Comparison of ENCODE assay signal across 22 mouse cellular contexts in the genomic region with DNA sequence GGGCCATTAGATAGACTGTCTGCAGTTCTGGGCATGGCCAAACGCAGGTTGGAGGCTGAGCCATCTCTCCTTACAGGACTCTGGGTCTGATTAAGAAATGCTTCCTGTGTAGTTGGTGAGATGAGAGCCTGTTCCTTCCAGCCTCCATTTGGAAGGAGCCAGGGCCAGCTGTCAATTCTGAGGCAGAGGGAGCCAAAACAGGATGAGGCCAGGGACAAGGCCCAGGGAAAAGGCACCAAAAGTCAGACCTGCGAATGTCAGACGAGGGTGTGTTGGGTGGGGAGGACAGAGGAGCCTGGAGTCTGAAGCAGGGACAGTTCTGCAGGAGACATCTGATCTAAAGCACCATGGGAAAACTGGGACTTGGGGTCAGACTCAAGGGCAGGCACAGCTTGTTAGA.
DNase-seq lines count a peak whose midpoint lies in the region; ATAC-seq lines count a peak whose summit lies in the region.
"Had no signal": no experiment of that assay in that cellular context is flagged by ENCODE, and none has a peak within 500 bp of the region (broad histone marks: within the 10 kb centered on the region; RNA-seq: fewer than 3 reads in every experiment).

No protein-coding gene starts in this region.

- ATAC-seq in cerebellum, adult (ENCODE audit: insufficient number of reproducible peaks, low FRiP score, low TSS enrichment) = peak; percentile 56; the same call in 1 of the 2 replicates
- ATAC-seq in embryonic facial prominence, embryonic 11.5 days (replicated peaks; ENCODE audit: insufficient number of reproducible peaks, low FRiP score, low TSS enrichment, low read depth) = no peak
- 0 out of 2 replicates have a peak, but pooled peaks have one; percentile 20 for ATAC-seq in lung, embryonic 16.5 days (ENCODE audit: low read depth)
- no peak for ATAC-seq in intestine, embryonic 16.5 days
- ATAC-seq: midbrain, embryonic 13.5 days had no signal

- DNase-seq in cerebellum, adult 11 months = no peak
- peak; percentile 40 to 44 for DNase-seq in heart, adult 18-20 months
- DNase-seq in heart, embryonic 10.5 days (ENCODE audit: low spot score) = no peak
- DNase-seq in embryonic facial prominence, embryonic 11.5 days (ENCODE audit: low spot score) = peak; percentile 39
- DNase-seq in forebrain, embryonic 10.5 days (ENCODE audit: extremely low spot score, low spot score) = no peak
- DNase-seq: adrenal gland, postnatal 36 days; cerebellum, postnatal 36 days; kidney, adult 18-20 months; kidney, postnatal 10 days; retina, postnatal 1 day; right cerebral cortex, postnatal 4 days had no signal

- no peak overlapping the region for H3K4me3 ChIP-seq in heart, embryonic 10.5 days
- no peak overlapping the region for H3K4me3 ChIP-seq in embryonic facial prominence, embryonic 11.5 days (ENCODE audit: low read depth, low read length)
- H3K4me3 ChIP-seq in lung, embryonic 16.5 days (ENCODE audit: low read length) = no peak overlapping the region
- no peak overlapping the region for H3K4me3 ChIP-seq in forebrain, embryonic 10.5 days
- no peak overlapping the region for H3K4me3 ChIP-seq in intestine, embryonic 16.5 days (ENCODE audit: low read length)
- H3K4me3 ChIP-seq: embryonic facial prominence, embryonic 12.5 days; hindbrain, embryonic 15.5 days; limb, embryonic 10.5 days; midbrain, embryonic 13.5 days; myocyte; neural tube, embryonic 15.5 days had no signal

- WGBS in heart, embryonic 10.5 days = 46% methylated on average over 3 of the region's 3 CpGs
- 46% methylated on average over 3 of the region's 3 CpGs for WGBS in embryonic facial prominence, embryonic 11.5 days
- WGBS in lung, embryonic 16.5 days = 42% methylated on average over 3 of the region's 3 CpGs
- WGBS in forebrain, embryonic 10.5 days = 63% methylated on average over 3 of the region's 3 CpGs
- WGBS in intestine, embryonic 16.5 days = 46% methylated on average over 3 of the region's 3 CpGs

- H3K4me2 ChIP-seq in embryonic facial prominence, embryonic 11.5 days (ENCODE audit: low read depth, low read length) = no peak overlapping the region
- H3K4me2 ChIP-seq in lung, embryonic 16.5 days (ENCODE audit: low read depth, low read length) = no peak overlapping the region
- no peak overlapping the region for H3K4me2 ChIP-seq in intestine, embryonic 16.5 days (ENCODE audit: low read depth, low read length)
- H3K4me2 ChIP-seq: embryonic facial prominence, embryonic 12.5 days; hindbrain, embryonic 15.5 days; liver, embryonic 11.5 days; midbrain, embryonic 13.5 days; neural tube, embryonic 15.5 days had no signal

- no peaks in the 10 kb centered on the region for H3K9me3 ChIP-seq in heart, embryonic 10.5 days
- H3K9me3 ChIP-seq in embryonic facial prominence, embryonic 11.5 days (replicated peaks; ENCODE audit: control insufficient read depth, low read length) = no peaks in the 10 kb centered on the region
- no peaks in the 10 kb centered on the region for H3K9me3 ChIP-seq in lung, embryonic 16.5 days (ENCODE audit: control insufficient read depth, low read length)
- no peaks in the 10 kb centered on the region for H3K9me3 ChIP-seq in forebrain, embryonic 10.5 days
- H3K9me3 ChIP-seq in intestine, embryonic 16.5 days (ENCODE audit: control insufficient read depth, low read length) = no peaks in the 10 kb centered on the region
- H3K9me3 ChIP-seq: embryonic facial prominence, embryonic 12.5 days; hindbrain, embryonic 15.5 days; limb, embryonic 10.5 days; midbrain, embryonic 13.5 days; neural tube, embryonic 15.5 days had no signal

- no peaks in the 10 kb centered on the region for H3K27me3 ChIP-seq in heart, embryonic 10.5 days (ENCODE audit: insufficient read depth, poor library complexity, severe bottlenecking)
- no peaks in the 10 kb centered on the region for H3K27me3 ChIP-seq in embryonic facial prominence, embryonic 11.5 days (ENCODE audit: control insufficient read depth, insufficient read depth, low read length)
- H3K27me3 ChIP-seq in lung, embryonic 16.5 days (ENCODE audit: control insufficient read depth, insufficient read depth, low read depth, low read length) = no peaks in the 10 kb centered on the region
- H3K27me3 ChIP-seq in forebrain, embryonic 10.5 days (ENCODE audit: poor library complexity, severe bottlenecking) = no peaks in the 10 kb centered on the region
- H3K27me3 ChIP-seq in intestine, embryonic 16.5 days (replicated peaks; ENCODE audit: control insufficient read depth, insufficient read depth, low read length) = no peaks in the 10 kb centered on the region
- H3K27me3 ChIP-seq: CH12.LX; embryonic facial prominence, embryonic 12.5 days; hindbrain, embryonic 15.5 days; midbrain, embryonic 13.5 days; neural tube, embryonic 15.5 days had no signal

- no peak overlapping the region for H3K9ac ChIP-seq in embryonic facial prominence, embryonic 11.5 days (replicated peaks; ENCODE audit: low read length)
- H3K9ac ChIP-seq in lung, embryonic 16.5 days (ENCODE audit: low read length) = no peak overlapping the region
- no peak overlapping the region for H3K9ac ChIP-seq in intestine, embryonic 16.5 days (ENCODE audit: low read depth, low read length)
- H3K9ac ChIP-seq: embryonic facial prominence, embryonic 12.5 days; hindbrain, embryonic 15.5 days; midbrain, embryonic 13.5 days; neural tube, embryonic 15.5 days had no signal

- no peaks in the 10 kb centered on the region for H3K36me3 ChIP-seq in heart, embryonic 10.5 days
- H3K36me3 ChIP-seq in embryonic facial prominence, embryonic 11.5 days (replicated peaks; ENCODE audit: control insufficient read depth, insufficient read depth, low read depth, low read length) = no peaks in the 10 kb centered on the region
- no peaks in the 10 kb centered on the region for H3K36me3 ChIP-seq in lung, embryonic 16.5 days (ENCODE audit: control insufficient read depth, insufficient read depth, low read length)
- H3K36me3 ChIP-seq in forebrain, embryonic 10.5 days (replicated peaks) = no peaks in the 10 kb centered on the region
- no peaks in the 10 kb centered on the region for H3K36me3 ChIP-seq in intestine, embryonic 16.5 days (ENCODE audit: control insufficient read depth, insufficient read depth, low read length)
- H3K36me3 ChIP-seq: embryonic facial prominence, embryonic 12.5 days; hindbrain, embryonic 15.5 days; limb, embryonic 10.5 days; midbrain, embryonic 13.5 days; neural tube, embryonic 15.5 days had no signal

- peaks cover 5% of the 10 kb centered on the region; the same call in 1 of the 2 replicates for H3K4me1 ChIP-seq in heart, embryonic 10.5 days
- H3K4me1 ChIP-seq in embryonic facial prominence, embryonic 11.5 days (ENCODE audit: control insufficient read depth, insufficient read depth, low read length) = no peaks in the 10 kb centered on the region
- peaks cover 2% of the 10 kb centered on the region; the same call in 1 of the 2 replicates for H3K4me1 ChIP-seq in lung, embryonic 16.5 days (replicated peaks; ENCODE audit: control insufficient read depth, insufficient read depth, low read length)
- peaks cover 8% of the 10 kb centered on the region for H3K4me1 ChIP-seq in forebrain, embryonic 10.5 days
- H3K4me1 ChIP-seq in intestine, embryonic 16.5 days (ENCODE audit: control insufficient read depth, insufficient read depth, low read length) = peaks cover 6% of the 10 kb centered on the region; the same call in 1 of the 2 replicates

- H3K27ac ChIP-seq in heart, embryonic 10.5 days = no peak overlapping the region
- H3K27ac ChIP-seq in embryonic facial prominence, embryonic 11.5 days (replicated peaks; ENCODE audit: low read depth, low read length) = no peak overlapping the region
- no peak overlapping the region for H3K27ac ChIP-seq in lung, embryonic 16.5 days (ENCODE audit: low read length)
- H3K27ac ChIP-seq in forebrain, embryonic 10.5 days = no peak overlapping the region
- H3K27ac ChIP-seq in intestine, embryonic 16.5 days (ENCODE audit: low read length) = no peak overlapping the region
- H3K27ac ChIP-seq: embryonic facial prominence, embryonic 12.5 days; hindbrain, embryonic 15.5 days; limb, embryonic 10.5 days; midbrain, embryonic 13.5 days; neural tube, embryonic 15.5 days had no signal

Comparison
In these comparisons a context has a peak if more than half of its experiments do, and no peak if none do; other contexts are left out.
1. DNase-seq: peak in heart, adult 18-20 months (2 of 2) and embryonic facial prominence, embryonic 11.5 days (single experiment); none in cerebellum, adult 11 months (single experiment), heart, embryonic 10.5 days (single experiment) and forebrain, embryonic 10.5 days (single experiment).
2. ATAC-seq: peak in cerebellum, adult (single experiment) and lung, embryonic 16.5 days (single experiment); none in embryonic facial prominence, embryonic 11.5 days (single experiment) and intestine, embryonic 16.5 days (single experiment).